ENCODE assay signal across 23 mouse cellular contexts in genomic region chr13:23591206-23591605, GRCm38 (mm10). TPM values are rescaled to one million over a fixed set of nuclear protein-coding genes. Genes with fewer than 3 reads are reported as not detected.
A peak's percentile ranks its signal among the peaks of the same experiment; 100 is the strongest.
DNase-seq lines count a peak whose midpoint lies in the region; TF ChIP-seq lines count a peak whose summit lies in the region.
"Had no signal": no experiment of that assay in that cellular context is flagged by ENCODE, and none has a peak within 500 bp of the region (broad histone marks: within the 10 kb centered on the region; RNA-seq: fewer than 3 reads in every experiment).

No protein-coding gene starts in this region.

- TF ChIP-seq CTCF in CH12.LX (conservative IDR thresholded peaks at IDR 0.05 in 1 of 2, IDR thresholded peaks at IDR 0.05 in 1 of 2; ENCODE audit: low read depth in 2 of 2, low read length in 2 of 2), result no peak

- H3K79me2 ChIP-seq in CH12.LX (replicated peaks; ENCODE audit: control insufficient read depth, extremely low read depth, insufficient read depth, poor library complexity, severe bottlenecking), result no peaks in the 10 kb centered on the region

- no peak overlapping the region for H3K4me3 ChIP-seq in CH12.LX (replicated peaks in 1 of 3; ENCODE audit: low read depth in 2 of 3, low read length in 2 of 3, poor library complexity in 1 of 3)
- no peak overlapping the region for H3K4me3 ChIP-seq in limb, embryonic 10.5 days
- H3K4me3 ChIP-seq: embryonic facial prominence, embryonic 10.5 days; embryonic facial prominence, embryonic 12.5 days; forebrain, embryonic 13.5 days; forebrain, embryonic 15.5 days had no signal

- peak; percentile 63 for DNase-seq in heart, adult 11 months
- no peak for DNase-seq in heart, adult 18-20 months
- no peak for DNase-seq in CH12.LX (ENCODE audit: extremely low read depth)
- no peak for DNase-seq in limb, embryonic 10.5 days (ENCODE audit: low spot score)
- DNase-seq in frontal cortex, postnatal 25 days (ENCODE audit: low spot score in 2 of 2), result no peak
- DNase-seq: adrenal gland, adult 8-10 months; adrenal gland, postnatal 14 days; adrenal gland, postnatal 36 days; B cell, adult 2 months; cerebellum, adult 11-12 months; cerebellum, adult 2 months; cerebellum, adult 9-10 months; cerebellum, postnatal 10 days; cerebellum, postnatal 25 days; forebrain, postnatal 0 days had no signal

- peaks cover 0 to 45% of the 10 kb centered on the region in 2 experiments; a peak in 3 of 4 replicates for H3K4me1 ChIP-seq in CH12.LX (ENCODE audit: control insufficient read depth in 1 of 2, insufficient read depth in 2 of 2)
- H3K4me1 ChIP-seq in limb, embryonic 10.5 days, result peaks cover 21% of the 10 kb centered on the region

- no peaks in the 10 kb centered on the region for H3K27me3 ChIP-seq in CH12.LX (replicated peaks)
- H3K27me3 ChIP-seq in limb, embryonic 10.5 days (ENCODE audit: low read depth, poor library complexity, severe bottlenecking), result no peaks in the 10 kb centered on the region
- H3K27me3 ChIP-seq: embryonic facial prominence, embryonic 12.5 days; forebrain, embryonic 13.5 days; forebrain, embryonic 15.5 days; Patski had no signal

- dilution Hi-C loops in CH12.LX (cut with MboI; ENCODE audit: extremely low pct_ligation_motif_present, extremely low pct_unique_long_range_greater_than_20kb, low sequenced_read_pairs), result no loop called here

- H3K9ac ChIP-seq in CH12.LX (ENCODE audit: insufficient read depth, low read depth), result peak overlapping the region; percentile 40; the same call in 1 of the 2 replicates
- H3K9ac ChIP-seq: embryonic facial prominence, embryonic 12.5 days; forebrain, embryonic 13.5 days; forebrain, embryonic 15.5 days; forebrain, postnatal 0 days had no signal

- peak overlapping the region; percentile 51 for H3K4me2 ChIP-seq in CH12.LX (ENCODE audit: insufficient read depth, low read depth, poor library complexity, severe bottlenecking)
- H3K4me2 ChIP-seq: embryonic facial prominence, embryonic 12.5 days; forebrain, embryonic 13.5 days; forebrain, embryonic 15.5 days had no signal

- 95% methylated on average over 7 of the region's 7 CpGs for WGBS in limb, embryonic 10.5 days

- H3K36me3 ChIP-seq in CH12.LX (replicated peaks in 1 of 2; ENCODE audit: control insufficient read depth in 1 of 2, insufficient read depth in 1 of 2, low read length in 1 of 2), result no peaks in the 10 kb centered on the region
- no peaks in the 10 kb centered on the region for H3K36me3 ChIP-seq in limb, embryonic 10.5 days
- H3K36me3 ChIP-seq: embryonic facial prominence, embryonic 10.5 days; embryonic facial prominence, embryonic 12.5 days; forebrain, embryonic 15.5 days; G1E had no signal

- TF ChIP-seq POLR2A in CH12.LX (IDR thresholded peaks at IDR 0.05; ENCODE audit: low read depth, low read length), result no peak

- peak; percentile 38; the same call in 1 of the 2 replicates for TF ChIP-seq EP300 in CH12.LX (IDR thresholded peaks at IDR 0.05; ENCODE audit: low read length)

- H3K9me3 ChIP-seq in CH12.LX (replicated peaks; ENCODE audit: low read length), result no peaks in the 10 kb centered on the region
- H3K9me3 ChIP-seq in limb, embryonic 10.5 days (replicated peaks), result no peaks in the 10 kb centered on the region
- H3K9me3 ChIP-seq: embryonic facial prominence, embryonic 10.5 days; embryonic facial prominence, embryonic 12.5 days; forebrain, embryonic 13.5 days; forebrain, embryonic 15.5 days; G1E had no signal

- H3K27ac ChIP-seq in CH12.LX (ENCODE audit: insufficient read depth, low read depth), result no peak overlapping the region
- H3K27ac ChIP-seq in limb, embryonic 10.5 days, result 0 out of 2 replicates have a peak overlapping the region, but pooled peaks have one; percentile 5
- H3K27ac ChIP-seq: embryonic facial prominence, embryonic 10.5 days; embryonic facial prominence, embryonic 12.5 days; forebrain, embryonic 13.5 days; forebrain, embryonic 15.5 days had no signal

- in situ Hi-C loops in CH12.LX (cut with MboI; ENCODE audit: low pct_ligation_motif_present, low pct_unique_long_range_greater_than_20kb, low sequenced_read_pairs), result loop anchor here (5.0 kb wide), 1 partner anchor 159 kb away; no protein-coding TSS in a partner anchor

- no peak for TF ChIP-seq RAD21 in CH12.LX (IDR thresholded peaks at IDR 0.05; ENCODE audit: low read depth, low read length)

TF ChIP-seq in CH12.LX, 34 proteins besides CTCF, POLR2A, EP300 and RAD21:
- TF ChIP-seq USF1 (IDR thresholded peaks at IDR 0.05; ENCODE audit: low read depth, low read length) (no peak), USF2 (conservative IDR thresholded peaks at IDR 0.05; ENCODE audit: low read depth, low read length) (no peak), E2F4 (IDR thresholded peaks at IDR 0.05; ENCODE audit: insufficient replicate concordance, low read depth, low read length) (0 out of 2 replicates have a peak, but pooled peaks have one; percentile 60), UBTF (IDR thresholded peaks at IDR 0.05; ENCODE audit: low read depth, low read length) (no peak), SIN3A (IDR thresholded peaks at IDR 0.05; ENCODE audit: low read length) (peak; percentile 35; the same call in 1 of the 2 replicates), RCOR1 (conservative IDR thresholded peaks at IDR 0.05; ENCODE audit: low read depth, low read length) (0 out of 2 replicates have a peak, but pooled peaks have one; percentile 32), TCF12 (IDR thresholded peaks at IDR 0.05; ENCODE audit: low read depth, low read length) (peak; percentile 46; the same call in 1 of the 2 replicates), NELFE (IDR thresholded peaks at IDR 0.05; ENCODE audit: low read depth, low read length) (peak; percentile 51; the same call in 1 of the 2 replicates), ELF1 (IDR thresholded peaks at IDR 0.05; ENCODE audit: low read depth, low read length) (peak; percentile 76), HCFC1 (IDR thresholded peaks at IDR 0.05; ENCODE audit: low read depth, low read length) (peak; percentile 33; the same call in 1 of the 2 replicates), MAFK (IDR thresholded peaks at IDR 0.05; ENCODE audit: insufficient replicate concordance, low read length) (peak; percentile 34; the same call in 1 of the 2 replicates), TBP (conservative IDR thresholded peaks at IDR 0.05; ENCODE audit: low read depth, low read length) (0 out of 2 replicates have a peak, but pooled peaks have one; percentile 23)
TF ChIP-seq in CH12.LX: peak in this region for 9.

RNA-seq across cellular contexts. Expression of gene Hist1h4d, which starts 9.8 kb away (rescaled TPM):
- total RNA-seq in heart, adult 18-20 months (2021), result 10 to 100 TPM; 51.2 to 52.9 TPM
- total RNA-seq in CH12.LX (2012; rRNA removed) (1,558 and 1,831 TPM in 2 replicates), CH12.LX (2014; rRNA removed) (13.8 and 27.7 TPM in 2 replicates)
- polyA plus RNA-seq in CH12.LX (2012; ENCODE audit: insufficient read length, low read depth), result 2.4 and 6.7 TPM in 2 replicates
- polyA plus RNA-seq in limb, embryonic 10.5 days (2016; fragmentation: Nextera tagmentation; extraction: Ambion mirVana), result 109 and 120 TPM in 2 replicates

RNA-seq across cellular contexts. Expression of gene Hist1h3d, which starts 15.6 kb away (rescaled TPM):
- total RNA-seq in heart, adult 18-20 months (2021), result 1 to 10 TPM; 2.4 to 2.5 TPM
- total RNA-seq in CH12.LX (2012; rRNA removed) (164 and 182 TPM in 2 replicates), CH12.LX (2014; rRNA removed) (10.3 and 13.5 TPM in 2 replicates)
- 0.65 and 0.94 TPM in 2 replicates for polyA plus RNA-seq in CH12.LX (2012; ENCODE audit: insufficient read length, low read depth)
- polyA plus RNA-seq in limb, embryonic 10.5 days (2016; fragmentation: Nextera tagmentation; extraction: Ambion mirVana), result 7.7 and 9.6 TPM in 2 replicates
- polyA plus RNA-seq: activated CD4-positive, CD25-positive, alpha-beta regulatory T cell, adult 4 months; CD4-positive, CD25-positive, alpha-beta regulatory T cell, adult 4 months had no signal

RNA-seq across cellular contexts. Expression of gene Hist1h2ad, which starts 17.0 kb away (rescaled TPM):
- 1 to 10 TPM; 2.0 to 4.1 TPM for total RNA-seq in heart, adult 18-20 months (2021)
- total RNA-seq in CH12.LX (2012; rRNA removed) (744 and 796 TPM in 2 replicates), CH12.LX (2014; rRNA removed) (9.1 and 13.2 TPM in 2 replicates)
- polyA plus RNA-seq in CH12.LX (2012; ENCODE audit: insufficient read length, low read depth), result 0.53 TPM in 1 of 2 replicates, not detected in the other
- polyA plus RNA-seq in limb, embryonic 10.5 days (2016; fragmentation: Nextera tagmentation; extraction: Ambion mirVana), result 1.3 and 3.9 TPM in 2 replicates
- polyA plus RNA-seq: forebrain, postnatal 0 days had no signal

RNA-seq across cellular contexts. Expression of gene Hist1h2bf, which starts 17.2 kb away (rescaled TPM):
- total RNA-seq in heart, adult 18-20 months (2021), result 10 to 100 TPM; 10.2 to 10.9 TPM
- total RNA-seq in CH12.LX (2012; rRNA removed) (1,243 and 1,273 TPM in 2 replicates), CH12.LX (2014; rRNA removed) (28.3 and 50.8 TPM in 2 replicates)
- 1.7 TPM in 1 of 2 replicates, not detected in the other for polyA plus RNA-seq in CH12.LX (2012; ENCODE audit: insufficient read length, low read depth)
- polyA plus RNA-seq in limb, embryonic 10.5 days (2016; fragmentation: Nextera tagmentation; extraction: Ambion mirVana), result 2.4 and 3.5 TPM in 2 replicates
- polyA plus RNA-seq: CD4-positive, CD25-positive, alpha-beta regulatory T cell, adult 4 months; forebrain, postnatal 0 days had no signal

RNA-seq across cellular contexts. Expression of gene Hist1h2bg, which starts 20.0 kb away (rescaled TPM):
- total RNA-seq in heart, adult 18-20 months (2021), result 10 to 100 TPM; 18.2 to 25.6 TPM
- total RNA-seq in CH12.LX (2012; rRNA removed) (2,765 and 3,252 TPM in 2 replicates), CH12.LX (2014; rRNA removed) (118 and 136 TPM in 2 replicates)
- polyA plus RNA-seq in CH12.LX (2012; ENCODE audit: insufficient read length, low read depth), result 9.1 and 9.4 TPM in 2 replicates
- polyA plus RNA-seq in limb, embryonic 10.5 days (2016; fragmentation: Nextera tagmentation; extraction: Ambion mirVana), result 7.3 and 8.1 TPM in 2 replicates
